Mouse (Mus musculus): ENCODE measurements around the gene Ddx58.

Ddx58 gene

GRCm38 (mm10) chr4:40182651-40183320 lies 56.8 kb downstream of the Ddx58 start:
- peak; percentile 55 for DNase-seq (ENCODE audit: extremely low read depth, low read depth)

GRCm38 (mm10) chr4:40181681-40182080 lies 57.9 kb downstream of the Ddx58 start:
- no peak for DNase-seq (ENCODE audit: extremely low read depth, low read depth)

GRCm38 (mm10) chr4:40180046-40180445 lies 59.6 kb downstream of the Ddx58 start:
- DNase-seq (ENCODE audit: extremely low read depth, low read depth) = no peak

GRCm38 (mm10) chr4:40178584-40178983 lies 61.0 kb downstream of the Ddx58 start:
- no peak for DNase-seq (ENCODE audit: extremely low read depth, low read depth)

- DNase-seq (ENCODE audit: extremely low read depth, low read depth) = no peak
These were observed 65.3 kb downstream of the Ddx58 start for GRCm38 (mm10) chr4:40174321-40174720.

GRCm38 (mm10) chr4:40172336-40172735 lies 67.3 kb downstream of the Ddx58 start:
- DNase-seq (ENCODE audit: extremely low read depth, low read depth) = no peak

GRCm38 (mm10) chr4:40171477-40171876 lies 68.2 kb downstream of the Ddx58 start:
- no peak for DNase-seq (ENCODE audit: extremely low read depth, low read depth)

GRCm38 (mm10) chr4:40163646-40164045 lies 76.0 kb downstream of the Ddx58 start:
- no peak for DNase-seq (ENCODE audit: extremely low read depth, low read depth)

GRCm38 (mm10) chr4:40160591-40161434 lies 78.8 kb downstream of the Ddx58 start:
- no peak for DNase-seq (ENCODE audit: extremely low read depth, low read depth)

GRCm38 (mm10) chr4:40158224-40158540 lies 81.4 kb downstream of the Ddx58 start:
- no peak for DNase-seq (ENCODE audit: extremely low read depth, low read depth)

- no peak for DNase-seq (ENCODE audit: extremely low read depth, low read depth)
These were observed 82.0 kb downstream of the Ddx58 start for GRCm38 (mm10) chr4:40157500-40158223.

GRCm38 (mm10) chr4:40156582-40157499 lies 82.8 kb downstream of the Ddx58 start:
- DNase-seq (ENCODE audit: extremely low read depth, low read depth) = no peak

- no peak for DNase-seq (ENCODE audit: extremely low read depth, low read depth)
These were observed 83.5 kb downstream of the Ddx58 start for GRCm38 (mm10) chr4:40156153-40156552.

GRCm38 (mm10) chr4:40155467-40155999 lies 84.1 kb downstream of the Ddx58 start:
- no peak for DNase-seq (ENCODE audit: extremely low read depth, low read depth)

- DNase-seq (ENCODE audit: extremely low read depth, low read depth) = no peak
These were observed 84.9 kb downstream of the Ddx58 start for GRCm38 (mm10) chr4:40154751-40155150.
